Mouse (Mus musculus): Measurements from ENCODE around the gene Glis2. TPM values are rescaled to one million over a fixed set of nuclear protein-coding genes. Genes with fewer than 3 reads are reported as not detected.
A peak's percentile ranks its signal among the peaks of the same experiment; 100 is the strongest.

Gene Glis2
- polyA plus RNA-seq, 1 experiment from 2014 or later: 23.7 TPM

DNA sequence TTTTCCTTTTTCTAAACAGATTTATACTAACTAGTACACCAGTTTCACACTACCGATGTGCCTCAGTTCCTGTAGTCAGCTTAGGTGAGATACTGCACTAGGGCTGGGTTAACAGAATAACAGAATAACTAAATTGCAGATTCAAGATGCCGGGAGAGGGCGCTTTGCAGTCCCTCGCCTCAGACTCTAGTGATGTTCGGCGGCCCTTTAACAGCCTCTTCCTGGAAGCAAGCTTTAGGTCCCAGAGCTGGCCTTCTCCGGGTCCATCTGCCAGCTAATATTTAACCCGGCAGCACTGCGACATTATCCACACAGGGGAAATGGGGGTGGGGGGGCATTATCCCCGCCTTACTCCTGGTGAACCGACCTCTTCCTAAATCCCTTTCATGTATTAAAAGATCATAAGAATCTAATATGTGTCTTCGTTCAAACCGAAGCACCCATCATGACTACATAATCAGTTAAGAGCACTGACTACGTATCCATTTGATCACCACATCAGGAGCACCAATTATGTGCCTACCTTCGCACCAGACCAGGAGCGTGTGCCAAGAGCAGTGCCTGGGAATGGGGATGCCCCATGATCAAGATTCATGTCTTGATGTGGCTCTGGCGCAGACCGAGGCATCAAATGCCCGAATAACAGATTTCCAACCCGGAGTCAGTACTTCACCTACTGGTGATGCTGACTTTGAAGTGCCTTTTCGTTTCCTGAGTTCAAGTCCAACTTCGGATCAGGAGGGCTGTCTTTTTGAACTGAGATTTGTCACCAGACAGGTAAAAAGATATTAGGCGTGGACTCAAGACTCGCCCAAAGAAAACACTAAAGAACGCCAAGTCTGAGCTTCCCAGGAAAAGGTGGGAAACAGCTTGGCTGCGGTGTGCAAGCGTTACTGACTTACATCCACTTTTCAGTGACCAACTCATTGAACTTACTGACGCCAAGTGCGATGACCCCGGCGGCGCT lies 1.3 kb upstream of the Glis2 start:
- Histone ChIP-seq H3K36me3 (ENCODE audit: control insufficient read depth, insufficient read depth, low read length) (peaks cover 6% of the 10 kb centered on the region), H3K9me3 (ENCODE audit: control insufficient read depth, low read length) (no peaks in the 10 kb centered on the region), H3K4me3 (ENCODE audit: low read length) (peak overlapping the region; percentile 90), H3K9ac (ENCODE audit: low read length) (peak overlapping the region; percentile 93), H3K27ac (ENCODE audit: low read length) (peak overlapping the region; percentile 93), H3K4me1 (replicated peaks; ENCODE audit: control insufficient read depth, insufficient read depth, low read length) (peaks cover 45% of the 10 kb centered on the region), H3K27me3 (ENCODE audit: control insufficient read depth, insufficient read depth, low read depth, low read length) (no peaks in the 10 kb centered on the region), H3K4me2 (ENCODE audit: low read depth, low read length) (peak overlapping the region; percentile 91)
- no peak for ATAC-seq (ENCODE audit: low read depth)
- WGBS: 13% methylated on average over 32 of the region's 32 CpGs

DNA sequence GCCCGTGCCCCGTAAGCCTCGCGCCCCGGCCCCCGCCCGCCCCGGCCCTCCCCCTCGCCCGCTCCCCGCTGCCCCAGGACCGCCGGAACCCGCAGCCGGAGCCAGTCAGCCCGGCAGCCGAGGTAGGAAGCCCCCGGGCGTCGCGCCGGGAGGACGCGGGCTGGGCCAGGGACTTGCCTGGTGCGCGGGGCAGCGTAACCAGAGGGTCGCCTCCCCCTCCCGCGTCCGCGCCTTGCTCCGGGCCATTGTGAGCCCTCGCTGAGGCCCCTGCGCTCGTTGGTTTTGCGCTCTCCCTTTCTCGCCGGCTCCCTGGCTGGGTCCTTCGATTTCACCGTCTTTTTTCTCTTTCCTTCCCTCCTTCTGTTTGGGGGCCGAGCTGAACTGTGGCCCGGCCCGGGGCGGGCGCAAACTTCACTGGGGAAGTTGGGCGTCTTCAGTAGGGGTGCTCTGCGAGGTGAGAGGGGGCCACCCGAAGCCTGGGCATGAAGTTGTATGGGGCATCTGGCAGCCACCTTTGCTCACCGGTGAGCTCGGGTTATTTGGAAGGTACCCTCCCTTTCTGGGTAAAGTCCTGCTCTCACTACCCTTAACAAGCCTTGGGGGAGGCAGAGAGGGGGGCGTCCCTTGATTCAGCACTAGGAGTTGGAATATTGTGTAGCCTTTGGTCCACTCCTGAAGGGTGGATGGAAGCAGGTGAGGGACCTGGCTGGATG lies 457 bp downstream of the Glis2 start:
- peak; percentile 32 for ATAC-seq (ENCODE audit: low read depth)
- under 1% methylated on average over 34 of the region's 52 CpGs for WGBS
- H3K27ac ChIP-seq (ENCODE audit: low read length): peak overlapping the region; percentile 93
- H3K4me2 ChIP-seq (ENCODE audit: low read depth, low read length): peak overlapping the region; percentile 91
- H3K4me3 ChIP-seq (ENCODE audit: low read length): peak overlapping the region; percentile 90
- H3K27me3 ChIP-seq (ENCODE audit: control insufficient read depth, insufficient read depth, low read depth, low read length): no peaks in the 10 kb centered on the region
- peaks cover 6% of the 10 kb centered on the region for H3K36me3 ChIP-seq (ENCODE audit: control insufficient read depth, insufficient read depth, low read length)
- peaks cover 56% of the 10 kb centered on the region for H3K4me1 ChIP-seq (replicated peaks; ENCODE audit: control insufficient read depth, insufficient read depth, low read length)
- no peaks in the 10 kb centered on the region for H3K9me3 ChIP-seq (ENCODE audit: control insufficient read depth, low read length)
- peak overlapping the region; percentile 93 for H3K9ac ChIP-seq (ENCODE audit: low read length)

DNA sequence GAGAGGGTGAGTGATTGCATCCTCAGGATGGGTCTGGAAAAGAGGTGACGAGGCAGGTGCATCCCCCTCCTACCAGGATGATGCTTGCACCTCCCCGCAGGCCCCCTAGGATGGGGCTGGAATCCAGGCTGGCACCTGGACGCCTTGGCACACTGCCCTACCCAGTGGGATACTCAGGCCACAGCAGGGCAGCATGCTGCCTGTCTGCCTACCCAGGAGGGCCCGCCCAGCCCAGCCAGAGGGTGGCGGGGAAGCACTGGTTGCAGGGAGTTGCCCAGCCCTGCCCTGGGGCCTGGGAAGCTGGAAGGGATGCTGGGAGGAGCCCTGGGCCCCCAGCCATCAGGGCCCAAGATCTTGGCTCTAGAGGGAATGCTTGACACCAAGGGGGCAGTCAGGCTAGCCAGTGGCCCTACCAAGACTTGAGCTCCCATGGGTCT lies 1.0 kb downstream of the Glis2 start:
- WGBS: 6% methylated on average over 5 of the region's 5 CpGs
- Histone ChIP-seq H3K9me3 (ENCODE audit: control insufficient read depth, low read length) (no peaks in the 10 kb centered on the region), H3K4me3 (ENCODE audit: low read length) (peak overlapping the region; percentile 90), H3K4me1 (replicated peaks; ENCODE audit: control insufficient read depth, insufficient read depth, low read length) (peaks cover 60% of the 10 kb centered on the region), H3K27me3 (ENCODE audit: control insufficient read depth, insufficient read depth, low read depth, low read length) (no peaks in the 10 kb centered on the region), H3K36me3 (ENCODE audit: control insufficient read depth, insufficient read depth, low read length) (peaks cover 4% of the 10 kb centered on the region), H3K27ac (ENCODE audit: low read length) (peak overlapping the region; percentile 93), H3K4me2 (ENCODE audit: low read depth, low read length) (peak overlapping the region; percentile 91), H3K9ac (ENCODE audit: low read length) (peak overlapping the region; percentile 93)
- peak; percentile 20 for ATAC-seq (ENCODE audit: low read depth)

DNA sequence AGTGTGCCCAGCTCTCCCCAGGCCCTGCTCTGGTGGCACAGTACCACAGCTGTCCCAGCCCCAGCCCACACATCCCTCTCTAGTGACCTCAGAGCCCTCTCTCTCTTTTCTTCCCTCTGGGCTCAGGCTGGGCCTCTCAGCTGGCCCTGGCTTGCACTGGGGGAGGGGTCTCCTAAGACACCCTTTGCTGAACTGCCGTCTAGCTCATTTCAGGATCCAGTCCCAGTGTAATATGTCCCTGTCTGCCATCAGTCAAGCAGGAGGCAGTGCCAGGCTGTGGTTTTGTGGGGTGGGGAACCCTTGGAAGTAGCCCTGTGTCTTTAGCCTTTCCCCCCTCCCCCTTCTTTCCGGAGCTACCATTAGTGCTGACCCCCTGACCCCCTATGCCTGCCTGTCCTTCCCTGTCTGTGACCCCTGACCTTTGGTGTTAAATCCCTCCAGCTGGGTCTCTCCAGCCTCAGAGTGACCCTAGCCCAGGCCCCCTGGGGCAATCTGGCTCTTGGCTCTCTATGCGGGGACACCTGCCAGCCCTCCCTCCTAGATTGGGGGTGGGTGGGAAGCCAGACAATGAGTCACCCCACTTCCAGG lies 1.7 kb downstream of the Glis2 start:
- H3K27ac ChIP-seq (ENCODE audit: low read length): peak overlapping the region; percentile 93
- H3K27me3 ChIP-seq (ENCODE audit: control insufficient read depth, insufficient read depth, low read depth, low read length): no peaks in the 10 kb centered on the region
- peak overlapping the region; percentile 93 for H3K9ac ChIP-seq (ENCODE audit: low read length)
- WGBS: 13% methylated on average over 3 of the region's 3 CpGs
- peaks cover 64% of the 10 kb centered on the region for H3K4me1 ChIP-seq (replicated peaks; ENCODE audit: control insufficient read depth, insufficient read depth, low read length)
- no peaks in the 10 kb centered on the region for H3K36me3 ChIP-seq (ENCODE audit: control insufficient read depth, insufficient read depth, low read length)
- peak overlapping the region; percentile 90 for H3K4me3 ChIP-seq (ENCODE audit: low read length)
- H3K4me2 ChIP-seq (ENCODE audit: low read depth, low read length): peak overlapping the region; percentile 91
- no peak for ATAC-seq (ENCODE audit: low read depth)
- H3K9me3 ChIP-seq (ENCODE audit: control insufficient read depth, low read length): no peaks in the 10 kb centered on the region

DNA sequence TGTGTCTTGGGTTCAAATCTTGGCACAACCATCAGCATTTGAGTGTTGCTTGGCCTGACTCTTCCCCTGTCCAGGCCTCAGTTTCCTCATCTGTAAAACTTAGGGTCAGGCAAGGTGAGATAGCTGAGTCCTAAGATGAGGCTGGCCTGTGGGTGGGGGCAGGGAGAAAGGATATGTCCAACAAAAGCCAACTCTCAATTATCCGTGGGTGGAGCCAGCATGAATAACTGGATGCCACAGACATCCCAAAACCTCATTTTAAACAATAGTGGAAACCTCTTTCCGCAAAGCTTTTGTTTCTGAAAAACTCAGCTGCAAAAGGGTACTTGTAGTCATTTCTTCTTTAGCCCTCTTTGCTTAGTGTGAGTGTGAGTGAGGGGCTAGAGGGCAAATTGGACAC lies 2.3 kb downstream of the Glis2 start:
- Histone ChIP-seq H3K27ac (ENCODE audit: low read length) (peak overlapping the region; percentile 93), H3K9me3 (ENCODE audit: control insufficient read depth, low read length) (no peaks in the 10 kb centered on the region), H3K4me3 (ENCODE audit: low read length) (peak overlapping the region; percentile 15), H3K36me3 (ENCODE audit: control insufficient read depth, insufficient read depth, low read length) (no peaks in the 10 kb centered on the region), H3K9ac (ENCODE audit: low read length) (peak overlapping the region; percentile 93; the same call in 1 of the 2 replicates), H3K4me2 (ENCODE audit: low read depth, low read length) (peak overlapping the region; percentile 91), H3K4me1 (replicated peaks; ENCODE audit: control insufficient read depth, insufficient read depth, low read length) (peaks cover 63% of the 10 kb centered on the region), H3K27me3 (ENCODE audit: control insufficient read depth, insufficient read depth, low read depth, low read length) (no peaks in the 10 kb centered on the region)
- no peak for ATAC-seq (ENCODE audit: low read depth)
- WGBS: 40% methylated on average over 2 of the region's 2 CpGs

DNA sequence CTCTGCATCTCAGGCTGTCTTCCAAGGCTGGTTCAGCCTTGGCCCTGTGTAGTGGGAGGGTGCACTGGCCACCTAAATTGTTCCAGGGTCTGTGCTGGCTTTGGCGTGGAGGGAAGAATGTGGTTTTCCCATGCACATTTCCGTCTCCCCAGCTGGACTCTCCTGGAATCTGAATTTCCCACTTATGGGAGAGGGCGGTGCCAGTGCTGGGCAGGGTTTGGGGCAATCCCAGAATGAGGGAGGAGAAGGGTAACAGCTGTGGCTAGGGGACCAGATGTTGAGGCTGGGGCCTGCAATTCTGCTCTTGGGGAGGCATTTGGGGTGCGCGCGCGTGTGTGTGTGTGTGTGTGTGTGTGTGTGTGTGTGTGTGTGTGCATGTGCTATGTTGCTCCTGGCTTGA lies 2.8 kb downstream of the Glis2 start:
- Histone ChIP-seq H3K27me3 (ENCODE audit: control insufficient read depth, insufficient read depth, low read depth, low read length) (no peaks in the 10 kb centered on the region), H3K9ac (ENCODE audit: low read length) (peak overlapping the region; percentile 11; the same call in 1 of the 2 replicates), H3K27ac (ENCODE audit: low read length) (peak overlapping the region; percentile 93; the same call in 1 of the 2 replicates), H3K9me3 (ENCODE audit: control insufficient read depth, low read length) (no peaks in the 10 kb centered on the region), H3K4me1 (replicated peaks; ENCODE audit: control insufficient read depth, insufficient read depth, low read length) (peaks cover 64% of the 10 kb centered on the region), H3K4me3 (ENCODE audit: low read length) (peak overlapping the region; percentile 15; the same call in 1 of the 2 replicates), H3K36me3 (ENCODE audit: control insufficient read depth, insufficient read depth, low read length) (no peaks in the 10 kb centered on the region), H3K4me2 (ENCODE audit: low read depth, low read length) (peak overlapping the region; percentile 91; the same call in 1 of the 2 replicates)
- 47% methylated on average over 7 of the region's 7 CpGs for WGBS
- ATAC-seq (ENCODE audit: low read depth): no peak

DNA sequence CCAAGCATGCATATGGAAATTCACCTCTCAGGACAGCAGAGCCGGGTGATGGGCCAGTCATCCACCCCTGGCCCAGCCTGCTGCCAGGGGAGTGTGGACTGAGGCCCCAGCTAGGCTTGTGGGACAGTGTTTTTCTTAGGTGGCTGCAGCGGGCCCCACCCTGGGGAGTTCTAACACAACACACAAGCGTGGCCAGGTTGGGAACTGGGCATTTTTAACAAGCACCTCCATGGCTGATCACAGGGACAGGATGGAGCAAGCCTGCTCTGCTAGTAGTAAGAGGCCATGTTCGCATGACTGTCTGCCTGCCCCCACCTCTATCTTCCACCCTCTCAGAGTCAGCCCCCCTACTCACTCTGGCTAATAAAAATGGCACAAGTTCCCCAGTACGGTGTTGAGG lies 3.5 kb downstream of the Glis2 start:
- Histone ChIP-seq H3K9ac (ENCODE audit: low read length) (peak overlapping the region; percentile 42; the same call in 1 of the 2 replicates), H3K27ac (ENCODE audit: low read length) (peak overlapping the region; percentile 6; the same call in 1 of the 2 replicates), H3K4me3 (ENCODE audit: low read length) (no peak overlapping the region)

DNA sequence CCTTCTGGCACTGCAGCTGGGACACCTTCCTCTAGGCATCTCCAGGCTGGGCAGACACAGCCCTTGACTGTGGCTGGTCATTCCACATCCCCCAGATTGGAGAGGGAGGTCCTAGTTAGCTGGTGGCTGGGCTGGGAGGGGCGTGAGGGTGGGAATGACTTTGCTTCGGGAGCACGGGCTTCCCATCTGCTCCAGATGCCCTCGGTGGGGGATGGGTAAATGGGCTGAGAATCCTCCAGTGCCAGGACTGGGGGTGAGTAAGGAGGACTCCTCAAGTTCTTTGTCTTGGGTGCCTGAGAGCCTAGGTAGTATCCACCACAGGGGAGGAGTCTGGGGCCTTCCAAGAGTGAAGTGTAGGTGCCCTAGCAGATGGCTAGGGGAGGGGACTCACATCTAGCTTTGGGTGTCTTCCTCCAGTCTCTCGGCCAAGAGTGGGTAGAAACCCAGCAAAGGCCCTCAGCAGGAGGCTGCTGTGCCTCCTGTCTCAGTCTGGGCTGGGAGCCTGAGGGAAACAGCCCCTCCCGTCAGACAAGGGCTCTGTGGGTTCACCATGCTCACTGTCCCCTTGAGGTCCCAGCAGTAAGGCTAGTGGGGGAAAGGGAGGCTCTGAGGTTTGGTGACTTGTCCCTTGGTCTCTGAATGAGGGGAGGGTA lies 4.5 kb downstream of the Glis2 start:
- Histone ChIP-seq H3K4me2 (ENCODE audit: low read depth, low read length) (no peak overlapping the region), H3K9me3 (ENCODE audit: control insufficient read depth, low read length) (no peaks in the 10 kb centered on the region), H3K4me3 (ENCODE audit: low read length) (no peak overlapping the region), H3K27me3 (ENCODE audit: control insufficient read depth, insufficient read depth, low read depth, low read length) (no peaks in the 10 kb centered on the region), H3K4me1 (replicated peaks; ENCODE audit: control insufficient read depth, insufficient read depth, low read length) (peaks cover 71% of the 10 kb centered on the region), H3K9ac (ENCODE audit: low read length) (no peak overlapping the region), H3K27ac (ENCODE audit: low read length) (no peak overlapping the region), H3K36me3 (ENCODE audit: control insufficient read depth, insufficient read depth, low read length) (no peaks in the 10 kb centered on the region)
- ATAC-seq (ENCODE audit: low read depth): no peak
- WGBS: 15% methylated on average over 6 of the region's 6 CpGs

More for the DNA sequence above, 3.5 kb downstream of the Glis2 start:
- no peaks in the 10 kb centered on the region for H3K27me3 ChIP-seq (ENCODE audit: control insufficient read depth, insufficient read depth, low read depth, low read length)
- H3K9me3 ChIP-seq (ENCODE audit: control insufficient read depth, low read length): no peaks in the 10 kb centered on the region
- H3K4me2 ChIP-seq (ENCODE audit: low read depth, low read length): no peak overlapping the region
- peaks cover 67% of the 10 kb centered on the region for H3K4me1 ChIP-seq (replicated peaks; ENCODE audit: control insufficient read depth, insufficient read depth, low read length)
- 61% methylated on average over 5 of the region's 5 CpGs for WGBS
- no peak for ATAC-seq (ENCODE audit: low read depth)
- H3K36me3 ChIP-seq (ENCODE audit: control insufficient read depth, insufficient read depth, low read length): no peaks in the 10 kb centered on the region

Measured in lung, embryonic 16.5 days (tissue).